Mouse (Mus musculus) G1E (cell line): Measurements from ENCODE around the gene Uqcr10. TPM values are rescaled to one million over a fixed set of nuclear protein-coding genes. Genes with fewer than 3 reads are reported as not detected.
A peak's percentile ranks its signal among the peaks of the same experiment; 100 is the strongest.

Source experiments
- ATAC-seq: 2 replicates; pipeline ENCODE4 v1.8.0; 2016; ENCODE audit warnings: mild to moderate bottlenecking; ENCODE audit not compliant: insufficient number of reproducible peaks, poor library complexity, low FRiP score, severe bottlenecking; ENCODE audit errors: extremely low read depth
- DNase-seq: peaks from one replicate; pipeline ENCODE4 v3.0.0; 2012; ENCODE audit warnings: low spot score
- H3K27me3 ChIP-seq: 2 replicates; pipeline ENCODE4 v1.6.1; 2012; ENCODE audit warnings: mild to moderate bottlenecking, low read length, inconsistent platforms; ENCODE audit not compliant: insufficient read depth
- H3K36me3 ChIP-seq: replicated peaks from 2 replicates; pipeline ENCODE3; 2012; ENCODE audit warnings: mild to moderate bottlenecking, inconsistent platforms
- H3K4me1 ChIP-seq: 2 replicates; pipeline ENCODE4 v1.6.1; 2012; ENCODE audit warnings: low read depth, low read length, inconsistent platforms, mixed read lengths; ENCODE audit not compliant: insufficient read depth
- H3K4me3 ChIP-seq: 2 replicates; pipeline ENCODE4 v1.5.1; 2012; ENCODE audit warnings: low read depth, mild to moderate bottlenecking, inconsistent platforms, low read length, moderate library complexity, mixed read lengths
- H3K9me3 ChIP-seq: replicated peaks from 2 replicates; pipeline ENCODE4 v1.6.1; 2012; ENCODE audit warnings: inconsistent platforms
- CTCF ChIP-seq: IDR thresholded peaks from 2 replicates; pipeline ENCODE4 v1.5.1; 2012; ENCODE audit warnings: low read depth, low read length, inconsistent platforms, mixed read lengths
- GATA1 ChIP-seq: IDR thresholded peaks from 2 replicates; pipeline ENCODE4 v1.6.1; 2012; ENCODE audit warnings: borderline replicate concordance, low read length, inconsistent platforms, mixed read lengths
- GATA2 ChIP-seq: IDR thresholded peaks from 2 replicates; pipeline ENCODE4 v1.6.1; 2012; ENCODE audit warnings: low read depth, low read length, inconsistent platforms, borderline replicate concordance
- POLR2AphosphoS5 ChIP-seq: IDR thresholded peaks from 2 replicates; pipeline ENCODE4 v1.6.1; 2012; ENCODE audit warnings: low read depth, low read length, inconsistent platforms; ENCODE audit not compliant: insufficient replicate concordance
- TAL1 ChIP-seq: conservative IDR thresholded peaks from 2 replicates; pipeline ENCODE4 v1.6.1; 2012; ENCODE audit warnings: low read depth, low read length, inconsistent platforms, mixed read lengths
- polyA plus RNA-seq: library from polyadenylated mRNA; stranded (reverse); fragments of >175 nt; gene quantifications from 2 replicates; pipeline ENCODE4 v1.2.3, GENCODE M21; 2012
- total RNA-seq, 2 experiments: library from RNA; stranded (forward) in 1 of 2; stranded (reverse) in 1 of 2; fragments of 200-1000 nt in 1 of 2; fragments of >200 nt in 1 of 2; fragmentation: Nextera tagmentation in 1 of 2; gene quantifications; 2 replicates each; pipeline ENCODE4 v1.2.3; 2014 to 2017

Gene Uqcr10
- total and polyA plus RNA-seq, 3 experiments: 23.8 to 191 (median 142) TPM

GRCm38 (mm10) chr11:4705178-4705577 lies 1.0 kb upstream of the Uqcr10 start:
- TF ChIP-seq POLR2AphosphoS5: no peak
- no peak for TF ChIP-seq CTCF
- TF ChIP-seq GATA1: no peak
- TF ChIP-seq GATA2: no peak
- TF ChIP-seq TAL1: no peak

GRCm38 (mm10) chr11:4703688-4704071 lies 462 bp downstream of the Uqcr10 start:
- Histone ChIP-seq H3K4me3 (peak overlapping the region; percentile 84), H3K27me3 (no peaks in the 10 kb centered on the region), H3K9me3 (no peaks in the 10 kb centered on the region), H3K36me3 (peaks cover 37% of the 10 kb centered on the region), H3K4me1 (peaks cover 32% of the 10 kb centered on the region)
- DNase-seq: no peak
- no peak for ATAC-seq
- TF ChIP-seq TAL1 (no peak), GATA2 (no peak), GATA1 (no peak), POLR2AphosphoS5 (no peak), CTCF (no peak)

More at GRCm38 (mm10) chr11:4705178-4705577, 1.0 kb upstream of the Uqcr10 start:
- no peaks in the 10 kb centered on the region for H3K9me3 ChIP-seq
- H3K36me3 ChIP-seq: peaks cover 38% of the 10 kb centered on the region
- no peaks in the 10 kb centered on the region for H3K27me3 ChIP-seq
- H3K4me3 ChIP-seq: peak overlapping the region; percentile 84
- peaks cover 32% of the 10 kb centered on the region for H3K4me1 ChIP-seq
- ATAC-seq (no peak), DNase-seq (no peak)

- ATAC-seq (no peak), DNase-seq (no peak)
- Histone ChIP-seq H3K36me3 (peaks cover 34% of the 10 kb centered on the region), H3K9me3 (no peaks in the 10 kb centered on the region), H3K4me1 (peaks cover 25% of the 10 kb centered on the region), H3K4me3 (no peak overlapping the region), H3K27me3 (no peaks in the 10 kb centered on the region; the same call in 1 of the 2 replicates)
- TF ChIP-seq GATA2: no peak
These were observed 3.4 kb downstream of the Uqcr10 start for GRCm38 (mm10) chr11:4700726-4701125.

- peaks cover 7% of the 10 kb centered on the region for H3K4me1 ChIP-seq
- peaks cover 2% of the 10 kb centered on the region; the same call in 1 of the 2 replicates for H3K27me3 ChIP-seq
- no peak for TF ChIP-seq GATA1
- TF ChIP-seq TAL1: no peak
- TF ChIP-seq POLR2AphosphoS5: no peak
- TF ChIP-seq GATA2: no peak
- H3K9me3 ChIP-seq: peaks cover 7% of the 10 kb centered on the region
- peaks cover 26% of the 10 kb centered on the region for H3K36me3 ChIP-seq
- ATAC-seq: no peak
- no peak for DNase-seq
- no peak overlapping the region for H3K4me3 ChIP-seq
These were observed 6.8 kb downstream of the Uqcr10 start for GRCm38 (mm10) chr11:4697043-4697983.

GRCm38 (mm10) chr11:4692162-4692561 lies 12.0 kb downstream of the Uqcr10 start:
- Histone ChIP-seq H3K4me3 (no peak overlapping the region), H3K36me3 (no peaks in the 10 kb centered on the region), H3K27me3 (peaks cover 21% of the 10 kb centered on the region), H3K4me1 (peaks cover 10% of the 10 kb centered on the region), H3K9me3 (peaks cover 7% of the 10 kb centered on the region)
- DNase-seq (no peak), ATAC-seq (no peak)
- TF ChIP-seq GATA2: no peak
- no peak for TF ChIP-seq GATA1
- no peak for TF ChIP-seq TAL1
- no peak for TF ChIP-seq POLR2AphosphoS5
- TF ChIP-seq CTCF: no peak

- Histone ChIP-seq H3K9me3 (peaks cover 7% of the 10 kb centered on the region), H3K36me3 (no peaks in the 10 kb centered on the region), H3K4me3 (no peak overlapping the region), H3K27me3 (peaks cover 21% of the 10 kb centered on the region), H3K4me1 (peaks cover 10% of the 10 kb centered on the region)
- DNase-seq: no peak
- no peak for ATAC-seq
- TF ChIP-seq GATA2 (no peak), CTCF (no peak), POLR2AphosphoS5 (no peak), GATA1 (no peak), TAL1 (no peak)
These were observed 12.9 kb downstream of the Uqcr10 start for GRCm38 (mm10) chr11:4691213-4691612.

GRCm38 (mm10) chr11:4690353-4690752 lies 13.8 kb downstream of the Uqcr10 start:
- TF ChIP-seq POLR2AphosphoS5 (no peak), GATA1 (no peak), TAL1 (no peak), GATA2 (no peak), CTCF (no peak)
- Histone ChIP-seq H3K36me3 (peaks cover 3% of the 10 kb centered on the region), H3K9me3 (peaks cover 7% of the 10 kb centered on the region), H3K4me3 (no peak overlapping the region), H3K27me3 (peaks cover 21% of the 10 kb centered on the region), H3K4me1 (peaks cover 10% of the 10 kb centered on the region)
- DNase-seq (no peak), ATAC-seq (no peak)
